Mouse (Mus musculus) erythroblast, embryonic 14.5 days (primary cell): ENCODE measurements around the gene Rtn4rl2.

ENCODE experiments used
- GATA1 ChIP-seq: IDR thresholded peaks from 2 replicates; pipeline ENCODE4 v1.6.1; 2012; ENCODE audit warnings: low read length, inconsistent platforms, mixed read lengths
- TAL1 ChIP-seq: IDR thresholded peaks from 3 replicates; pipeline ENCODE4 v1.6.1; 2012; ENCODE audit warnings: low read length, inconsistent platforms, mixed read lengths

- TF ChIP-seq GATA1, result no peak
- no peak for TF ChIP-seq TAL1
These were observed 43.7 kb upstream of the Rtn4rl2 start for GRCm38 (mm10) chr2:84930186-84930585.
